Mouse (Mus musculus) embryonic fibroblast, embryonic 13.5 days (primary cell): Measurements from ENCODE around the gene Mmrn2.

Experiments
- CTCF ChIP-seq: IDR thresholded peaks from 2 replicates; pipeline ENCODE4 v1.5.1; 2011; ENCODE audit warnings: mild to moderate bottlenecking, control low read depth, low read length, moderate library complexity, borderline replicate concordance; ENCODE audit not compliant: insufficient read depth
- POLR2A ChIP-seq: IDR thresholded peaks from 2 replicates; pipeline ENCODE4 v1.6.1; 2011; ENCODE audit warnings: low read depth, mild to moderate bottlenecking, control low read depth, low read length, moderate library complexity

GRCm38 (mm10) chr14:34370921-34371320 is 4.3 kb upstream of the Mmrn2 start:
- TF ChIP-seq CTCF (no peak), POLR2A (no peak)
